Comparison of ENCODE assay signal across 8 mouse cellular contexts in genomic region chr2:13574066-13574800, GRCm38 (mm10). TPM values are rescaled to one million over a fixed set of nuclear protein-coding genes. Genes with fewer than 3 reads are reported as not detected.
DNase-seq lines count a peak whose midpoint lies in the region; ATAC-seq and TF ChIP-seq lines count a peak whose summit lies in the region.

No protein-coding gene starts in this region.

- peak overlapping the region; percentile 61 for H3K9ac ChIP-seq in hindbrain, embryonic 15.5 days
- peak overlapping the region; percentile 92 for H3K9ac ChIP-seq in limb, embryonic 13.5 days
- peak overlapping the region; percentile 93 for H3K9ac ChIP-seq in midbrain, embryonic 13.5 days (replicated peaks)

- intact Hi-C loops in gastrocnemius, adult 2 months (cut with DNase I): loop anchor here (10.0 kb wide), 1 partner anchor 179 kb away; no protein-coding TSS in a partner anchor

- ATAC-seq in hindbrain, embryonic 15.5 days (ENCODE audit: low FRiP score, low read depth): peak; percentile 95
- peak; percentile 94 for ATAC-seq in limb, embryonic 13.5 days (ENCODE audit: low FRiP score, low read depth)
- peak; percentile 91 for ATAC-seq in midbrain, embryonic 13.5 days

- 0 out of 2 replicates have a peak, but pooled peaks cover 6% of the 10 kb centered on the region for H3K36me3 ChIP-seq in hindbrain, embryonic 15.5 days
- H3K36me3 ChIP-seq in limb, embryonic 13.5 days: peaks cover 23% of the 10 kb centered on the region
- H3K36me3 ChIP-seq in midbrain, embryonic 13.5 days: peaks cover 14% of the 10 kb centered on the region
- peaks cover 15% of the 10 kb centered on the region for H3K36me3 ChIP-seq in spleen, adult 2 months (ENCODE audit: control insufficient read depth, insufficient read depth, low read length)

- no peaks in the 10 kb centered on the region for H3K27me3 ChIP-seq in hindbrain, embryonic 15.5 days
- no peaks in the 10 kb centered on the region for H3K27me3 ChIP-seq in limb, embryonic 13.5 days
- H3K27me3 ChIP-seq in midbrain, embryonic 13.5 days: no peaks in the 10 kb centered on the region
- no peaks in the 10 kb centered on the region for H3K27me3 ChIP-seq in spleen, adult 2 months (ENCODE audit: control insufficient read depth, insufficient read depth, low read length)

- peak overlapping the region; percentile 87 for H3K4me3 ChIP-seq in gastrocnemius, adult 2 months
- peak overlapping the region; percentile 57 for H3K4me3 ChIP-seq in hindbrain, embryonic 15.5 days
- peak overlapping the region; percentile 85 for H3K4me3 ChIP-seq in limb, embryonic 13.5 days
- peak overlapping the region; percentile 82 for H3K4me3 ChIP-seq in midbrain, embryonic 13.5 days (replicated peaks)
- peak overlapping the region; percentile 72 for H3K4me3 ChIP-seq in spleen, adult 2 months (ENCODE audit: extremely low read depth, insufficient read depth, insufficient read length)

- H3K9me3 ChIP-seq in hindbrain, embryonic 15.5 days: no peaks in the 10 kb centered on the region
- no peaks in the 10 kb centered on the region for H3K9me3 ChIP-seq in limb, embryonic 13.5 days
- no peaks in the 10 kb centered on the region for H3K9me3 ChIP-seq in midbrain, embryonic 13.5 days

- peak overlapping the region; percentile 85 for H3K4me2 ChIP-seq in hindbrain, embryonic 15.5 days
- peak overlapping the region; percentile 66 for H3K4me2 ChIP-seq in limb, embryonic 13.5 days (replicated peaks)
- H3K4me2 ChIP-seq in midbrain, embryonic 13.5 days (replicated peaks): peak overlapping the region; percentile 78

- peak overlapping the region; percentile 91 for H3K27ac ChIP-seq in gastrocnemius, adult 2 months
- peak overlapping the region; percentile 90 for H3K27ac ChIP-seq in hindbrain, embryonic 15.5 days (replicated peaks)
- H3K27ac ChIP-seq in limb, embryonic 13.5 days: peak overlapping the region; percentile 95
- H3K27ac ChIP-seq in midbrain, embryonic 13.5 days: peak overlapping the region; percentile 94
- peak overlapping the region; percentile 92 for H3K27ac ChIP-seq in spleen, adult 2 months (ENCODE audit: insufficient read depth, low read length)

- TF ChIP-seq CTCF in gastrocnemius, adult 2 months (IDR thresholded peaks at IDR 0.05): 0 out of 2 replicates have a peak, but pooled peaks have one; percentile 3
- TF ChIP-seq CTCF in spleen, adult 2 months (IDR thresholded peaks at IDR 0.05; ENCODE audit: extremely low read depth, insufficient read depth, insufficient read length, insufficient replicate concordance): no peak

- H3K4me1 ChIP-seq in hindbrain, embryonic 15.5 days (replicated peaks): peaks cover 42% of the 10 kb centered on the region
- H3K4me1 ChIP-seq in limb, embryonic 13.5 days: peaks cover 31% of the 10 kb centered on the region
- H3K4me1 ChIP-seq in midbrain, embryonic 13.5 days (replicated peaks): peaks cover 48% of the 10 kb centered on the region
- H3K4me1 ChIP-seq in spleen, adult 2 months (ENCODE audit: control insufficient read depth, insufficient read depth, insufficient read length): peaks cover 5% of the 10 kb centered on the region

- peak; percentile 34 for DNase-seq in layer of hippocampus, adult 11-12 months (ENCODE audit: low spot score)
- DNase-seq in layer of hippocampus, adult 8-10 months (ENCODE audit: low spot score in 2 of 2): no peak
- peak; percentile 9 for DNase-seq in cerebellum, adult 9-10 months
- peak; percentile 88 for DNase-seq in gastrocnemius, adult 2 months
- DNase-seq in spleen, adult 2 months (ENCODE audit: low read depth in 1 of 2, low spot score in 2 of 2): peak in 1 of 2 experiments; percentile 63

- peak; percentile 67; the same call in 1 of the 2 replicates for TF ChIP-seq POLR2A in spleen, adult 2 months (IDR thresholded peaks at IDR 0.05; ENCODE audit: low read depth, low read length)

- WGBS in hindbrain, embryonic 15.5 days: under 1% methylated on average over 46 of the region's 46 CpGs
- WGBS in limb, embryonic 13.5 days: under 1% methylated on average over 46 of the region's 46 CpGs
- under 1% methylated on average over 46 of the region's 46 CpGs for WGBS in midbrain, embryonic 13.5 days
- WGBS in spleen, adult 2 months: under 1% methylated on average over 46 of the region's 46 CpGs

RNA-seq across cellular contexts. Expression of gene Vim, which starts 0.5 kb away (rescaled TPM):
- total RNA-seq in layer of hippocampus, adult 8-10 months (2022): 100 to 1,000 TPM in 2 of 4 experiments, 10 to 100 TPM in 2; 51.2 to 185 (median 99.0) TPM
- 100 to 1,000 TPM in 1 of 2 experiments, 10 to 100 TPM in 1; 99.0 to 123 TPM for total RNA-seq in gastrocnemius, adult 2 months (2021)
- 469 and 517 TPM in 2 replicates for polyA plus RNA-seq in hindbrain, embryonic 15.5 days (2015; fragmentation: Nextera tagmentation; extraction: Ambion mirVana)
- 863 and 871 TPM in 2 replicates for polyA plus RNA-seq in limb, embryonic 13.5 days (2015; fragmentation: Nextera tagmentation; extraction: Ambion mirVana)
- 773 and 781 TPM in 2 replicates for polyA plus RNA-seq in midbrain, embryonic 13.5 days (2015; fragmentation: Nextera tagmentation; extraction: Ambion mirVana)
- polyA plus RNA-seq in spleen, adult 2 months (2012; rRNA removed): 718 and 867 TPM in 2 replicates

RNA-seq across cellular contexts. Expression of gene Trdmt1, which starts 29.8 kb away (rescaled TPM):
- 1 to 10 TPM; 4.7 to 7.8 (median 5.4) TPM for total RNA-seq in layer of hippocampus, adult 8-10 months (2022)
- 1 to 10 TPM; 3.6 to 6.4 TPM for total RNA-seq in gastrocnemius, adult 2 months (2021)
- 7.2 and 8.5 TPM in 2 replicates for polyA plus RNA-seq in hindbrain, embryonic 15.5 days (2015; fragmentation: Nextera tagmentation; extraction: Ambion mirVana)
- 10.2 and 12.6 TPM in 2 replicates for polyA plus RNA-seq in limb, embryonic 13.5 days (2015; fragmentation: Nextera tagmentation; extraction: Ambion mirVana)
- polyA plus RNA-seq in midbrain, embryonic 13.5 days (2015; fragmentation: Nextera tagmentation; extraction: Ambion mirVana): 7.1 and 8.0 TPM in 2 replicates
- polyA plus RNA-seq in spleen, adult 2 months (2012; rRNA removed): 1.1 and 1.2 TPM in 2 replicates

Comparison
In these comparisons a context has a peak if more than half of its experiments do, and no peak if none do; other contexts are left out.
1. DNase-seq: peak in layer of hippocampus, adult 11-12 months (single experiment), cerebellum, adult 9-10 months (single experiment) and gastrocnemius, adult 2 months (single experiment); none in layer of hippocampus, adult 8-10 months (0 of 2).
2. Peak in every context shown above with its lines, with median percentiles within 50 percentile points of each other: H3K27ac ChIP-seq, H3K4me3 ChIP-seq, ATAC-seq, H3K4me2 ChIP-seq and H3K9ac ChIP-seq.